Mouse (Mus musculus): ENCODE measurements around the gene Nme4. TPM values are rescaled to one million over a fixed set of nuclear protein-coding genes. Genes with fewer than 3 reads are reported as not detected.
"Not testable (repeated sequence)": the region's sequence is repeated elsewhere in the genome, so short reads cannot be mapped to it uniquely, and the experiment has no call there.

Nme4 gene
- polyA plus RNA-seq, 1 experiment from 2014 or later: 87.1 TPM

- H3K36me3 ChIP-seq: peaks cover 44% of the 10 kb centered on the region
- no peaks in the 10 kb centered on the region for H3K9me3 ChIP-seq (replicated peaks)
- H3K27ac ChIP-seq (replicated peaks): no peak overlapping the region
- H3K27me3 ChIP-seq: no peaks in the 10 kb centered on the region
- ATAC-seq (ENCODE audit: insufficient number of reproducible peaks, low FRiP score, low TSS enrichment, low read depth): no peak
- H3K4me2 ChIP-seq (replicated peaks): peak overlapping the region; percentile 78
- WGBS: 90% methylated on average over 7 of the region's 7 CpGs
- peak overlapping the region; percentile 82 for H3K9ac ChIP-seq
- peak overlapping the region; percentile 98 for H3K4me3 ChIP-seq (replicated peaks)
- H3K4me1 ChIP-seq: peaks cover 16% of the 10 kb centered on the region
Observed at GRCm38 (mm10) chr17:26124560-26124959, 29.2 kb upstream of the Nme4 start.

- under 1% methylated on average over 32 of the region's 32 CpGs for WGBS
Observed at GRCm38 (mm10) chr17:26123267-26123684, 27.9 kb upstream of the Nme4 start, which contains the start of gene Mrpl28. Gene Mrpl28 (plus strand): TSS chr17:26123500.

GRCm38 (mm10) chr17:26122431-26123140 is 27.2 kb upstream of the Nme4 start:
- Histone ChIP-seq H3K9me3 (replicated peaks) (no peaks in the 10 kb centered on the region), H3K4me3 (replicated peaks) (0 out of 2 replicates have a peak overlapping the region, but pooled peaks have one; percentile 98), H3K4me2 (replicated peaks) (no peak overlapping the region), H3K27ac (replicated peaks) (no peak overlapping the region), H3K9ac (no peak overlapping the region), H3K4me1 (peaks cover 16% of the 10 kb centered on the region), H3K36me3 (peaks cover 25% of the 10 kb centered on the region), H3K27me3 (peaks cover 17% of the 10 kb centered on the region)
- WGBS: 55% methylated on average over 5 of the region's 5 CpGs
- ATAC-seq (ENCODE audit: insufficient number of reproducible peaks, low FRiP score, low TSS enrichment, low read depth): no peak

More at GRCm38 (mm10) chr17:26123267-26123684, 27.9 kb upstream of the Nme4 start, which contains the start of gene Mrpl28:
- H3K27ac ChIP-seq (replicated peaks): peak within 1 kb of the TSS; percentile 60; the same call in 1 of the 2 replicates
- peaks cover 32% of the 10 kb centered on the region for H3K36me3 ChIP-seq
- H3K4me2 ChIP-seq (replicated peaks): peak within 1 kb of the TSS; percentile 78
- no peaks in the 10 kb centered on the region for H3K9me3 ChIP-seq (replicated peaks)
- peaks cover 16% of the 10 kb centered on the region for H3K4me1 ChIP-seq
- peaks cover 10% of the 10 kb centered on the region; the same call in 1 of the 2 replicates for H3K27me3 ChIP-seq
- ATAC-seq (ENCODE audit: insufficient number of reproducible peaks, low FRiP score, low TSS enrichment, low read depth): peak; percentile 89
- H3K9ac ChIP-seq: peak within 1 kb of the TSS; percentile 82
- H3K4me3 ChIP-seq (replicated peaks): peak within 1 kb of the TSS; percentile 98

- H3K4me3 ChIP-seq (replicated peaks): no peak overlapping the region
- H3K9me3 ChIP-seq (replicated peaks): no peaks in the 10 kb centered on the region
- WGBS: 41% methylated on average over 33 of the region's 33 CpGs
- 0 out of 2 replicates have a peak overlapping the region, but pooled peaks have one; percentile 11 for H3K4me2 ChIP-seq (replicated peaks)
- no peak overlapping the region for H3K27ac ChIP-seq (replicated peaks)
- H3K9ac ChIP-seq: no peak overlapping the region
- H3K27me3 ChIP-seq: peaks cover 41% of the 10 kb centered on the region
- peaks cover 16% of the 10 kb centered on the region for H3K4me1 ChIP-seq
- ATAC-seq (ENCODE audit: insufficient number of reproducible peaks, low FRiP score, low TSS enrichment, low read depth): 0 out of 2 replicates have a peak, but pooled peaks have one; percentile 22
- H3K36me3 ChIP-seq: peaks cover 1% of the 10 kb centered on the region; the same call in 1 of the 2 replicates
Observed at GRCm38 (mm10) chr17:26119766-26120710, 24.6 kb upstream of the Nme4 start.

GRCm38 (mm10) chr17:26116503-26117258 is 21.3 kb upstream of the Nme4 start:
- Histone ChIP-seq H3K9me3 (replicated peaks) (no peaks in the 10 kb centered on the region), H3K4me2 (replicated peaks) (no peak overlapping the region), H3K9ac (no peak overlapping the region), H3K4me3 (replicated peaks) (no peak overlapping the region), H3K4me1 (peaks cover 12% of the 10 kb centered on the region), H3K27me3 (peaks cover 75% of the 10 kb centered on the region), H3K27ac (replicated peaks) (no peak overlapping the region), H3K36me3 (no peaks in the 10 kb centered on the region)
- WGBS: 81% methylated on average over 17 of the region's 17 CpGs
- no peak for ATAC-seq (ENCODE audit: insufficient number of reproducible peaks, low FRiP score, low TSS enrichment, low read depth)

GRCm38 (mm10) chr17:26115956-26116487 is 20.6 kb upstream of the Nme4 start:
- no peak overlapping the region for H3K9ac ChIP-seq

GRCm38 (mm10) chr17:26115205-26115898 is 19.9 kb upstream of the Nme4 start:
- Histone ChIP-seq H3K27me3 (peaks cover 88% of the 10 kb centered on the region), H3K9ac (no peak overlapping the region), H3K27ac (replicated peaks) (no peak overlapping the region), H3K36me3 (no peaks in the 10 kb centered on the region), H3K9me3 (replicated peaks) (no peaks in the 10 kb centered on the region), H3K4me3 (replicated peaks) (no peak overlapping the region), H3K4me2 (replicated peaks) (no peak overlapping the region), H3K4me1 (peaks cover 12% of the 10 kb centered on the region)
- ATAC-seq (ENCODE audit: insufficient number of reproducible peaks, low FRiP score, low TSS enrichment, low read depth): no peak
- WGBS: 82% methylated on average over 7 of the region's 7 CpGs

More at GRCm38 (mm10) chr17:26115956-26116487, 20.6 kb upstream of the Nme4 start:
- peaks cover 12% of the 10 kb centered on the region for H3K4me1 ChIP-seq
- peaks cover 82% of the 10 kb centered on the region for H3K27me3 ChIP-seq
- H3K4me3 ChIP-seq (replicated peaks): no peak overlapping the region
- H3K27ac ChIP-seq (replicated peaks): no peak overlapping the region
- WGBS: 51% methylated on average over 3 of the region's 3 CpGs
- ATAC-seq (ENCODE audit: insufficient number of reproducible peaks, low FRiP score, low TSS enrichment, low read depth): no peak
- no peak overlapping the region for H3K4me2 ChIP-seq (replicated peaks)
- no peaks in the 10 kb centered on the region for H3K36me3 ChIP-seq
- H3K9me3 ChIP-seq (replicated peaks): no peaks in the 10 kb centered on the region

- H3K4me1 ChIP-seq: peaks cover 12% of the 10 kb centered on the region
- not testable (repeated sequence) for ATAC-seq (ENCODE audit: insufficient number of reproducible peaks, low FRiP score, low TSS enrichment, low read depth); H3K4me3 ChIP-seq (replicated peaks); H3K4me2 ChIP-seq (replicated peaks); H3K36me3 ChIP-seq; H3K9ac ChIP-seq; H3K27ac ChIP-seq (replicated peaks); H3K9me3 ChIP-seq (replicated peaks)
- WGBS: 66% methylated on average over 7 of the region's 7 CpGs
- H3K27me3 ChIP-seq: peaks cover 92% of the 10 kb centered on the region
Observed at GRCm38 (mm10) chr17:26114461-26114860, 19.1 kb upstream of the Nme4 start.

- Histone ChIP-seq H3K4me3 (replicated peaks) (peak overlapping the region; percentile 58), H3K4me1 (peaks cover 12% of the 10 kb centered on the region), H3K27ac (replicated peaks) (no peak overlapping the region), H3K9ac (no peak overlapping the region), H3K36me3 (no peaks in the 10 kb centered on the region), H3K27me3 (peaks cover 88% of the 10 kb centered on the region), H3K4me2 (replicated peaks) (peak overlapping the region; percentile 96), H3K9me3 (replicated peaks) (no peaks in the 10 kb centered on the region)
- no peak for ATAC-seq (ENCODE audit: insufficient number of reproducible peaks, low FRiP score, low TSS enrichment, low read depth)
- 12% methylated on average over 8 of the region's 8 CpGs for WGBS
Observed at GRCm38 (mm10) chr17:26114061-26114460, 18.7 kb upstream of the Nme4 start.
